Mouse (Mus musculus): ENCODE results near the gene Gm3055. TPM values are rescaled to one million over a fixed set of nuclear protein-coding genes. Genes with fewer than 3 reads are reported as not detected.
"Not testable (repeated sequence)": the region's sequence is repeated elsewhere in the genome, so short reads cannot be mapped to it uniquely, and the experiment has no call there.

Gm3055 gene
- 10.3 and 11.7 TPM in 2 replicates for polyA plus RNA-seq (2015; fragmentation: Nextera tagmentation; extraction: Ambion mirVana)

DNA sequence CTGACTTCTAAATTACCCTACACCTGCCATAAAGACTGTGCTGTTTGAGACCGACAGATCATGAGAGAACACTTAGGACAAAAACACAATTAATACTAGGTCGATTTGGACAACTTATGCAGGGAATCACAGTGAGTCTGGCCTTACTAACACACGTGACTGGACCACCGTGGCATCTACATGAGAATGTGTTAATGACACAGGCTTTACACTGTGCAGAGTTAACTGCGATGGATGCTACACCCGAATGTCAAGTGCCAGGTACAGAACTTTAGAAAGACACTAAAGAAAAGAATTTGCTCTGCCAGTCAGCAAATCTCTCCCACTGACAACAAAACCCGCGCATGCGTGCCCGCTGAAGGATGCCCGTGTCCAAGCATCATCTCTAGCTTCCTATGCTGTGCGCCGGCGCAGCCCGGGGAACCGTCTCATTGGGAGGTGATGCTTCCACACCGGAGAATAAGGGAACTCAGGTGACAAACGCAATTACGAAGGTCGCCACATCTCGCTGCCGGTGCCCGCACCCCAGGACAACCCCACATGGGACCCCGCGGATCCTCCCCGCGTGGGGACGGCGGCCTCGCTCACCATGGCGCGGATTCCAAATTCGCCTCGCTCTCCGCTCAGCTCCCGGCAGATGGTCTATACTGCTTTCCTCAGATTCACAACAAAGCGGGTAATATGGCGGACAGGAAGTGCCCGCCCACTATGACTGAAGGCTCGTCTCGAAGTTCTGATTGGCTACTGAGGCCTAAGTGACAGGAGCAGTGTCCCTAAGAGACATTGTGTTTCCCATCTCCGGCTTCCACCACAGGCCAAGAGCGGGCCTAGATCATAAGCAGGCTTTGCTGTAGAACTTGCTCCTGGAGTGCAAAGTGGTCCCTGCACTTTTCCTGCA, at the start of gene Gm3055:
Gene Gm3055 (minus strand): TSS at position 656 of the 898 bp plus-strand sequence.
- peak; percentile 98 for ATAC-seq (ENCODE audit: low FRiP score, low read depth)
- H3K9ac ChIP-seq: not testable (repeated sequence)

DNA sequence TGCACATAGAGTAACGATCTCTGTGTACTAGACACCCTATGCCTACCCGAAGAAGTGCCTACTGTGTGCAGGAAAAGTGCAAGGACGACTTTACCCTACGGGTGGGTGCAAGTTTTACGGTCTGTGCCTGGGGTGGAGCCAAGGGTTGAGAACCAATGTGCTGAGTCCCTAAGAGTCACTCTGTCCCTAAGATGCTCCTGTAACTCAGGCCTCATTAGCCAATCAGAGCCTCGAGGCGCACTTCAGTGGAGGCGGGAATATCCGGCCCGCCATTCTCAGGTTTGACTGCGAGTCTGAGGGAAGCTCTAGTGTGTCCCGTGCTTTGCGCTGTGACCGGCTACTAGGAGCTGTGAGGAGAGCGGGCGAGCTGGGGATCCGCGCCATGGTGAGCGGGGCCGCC, 40.9 kb upstream of the Gm3055 start, which contains the start of gene Gm4767:
Gene Gm4767 (plus strand): TSS at position 288 of the 400 bp plus-strand sequence.
- H3K9me3 ChIP-seq; ATAC-seq (ENCODE audit: low FRiP score, low read depth); H3K27ac ChIP-seq; H3K4me1 ChIP-seq; H3K9ac ChIP-seq; H3K36me3 ChIP-seq; H3K27me3 ChIP-seq: not testable (repeated sequence)
- 27% methylated on average over 17 of the region's 20 CpGs for WGBS
- peak within 1 kb of the TSS; percentile 32; the same call in 1 of the 2 replicates for H3K4me2 ChIP-seq (replicated peaks)
- H3K4me3 ChIP-seq: peak within 1 kb of the TSS; percentile 24

More for the DNA sequence above, at the start of gene Gm3055:
- H3K4me2 ChIP-seq (replicated peaks); H3K27ac ChIP-seq; H3K9me3 ChIP-seq; H3K4me1 ChIP-seq; H3K4me3 ChIP-seq; H3K36me3 ChIP-seq; H3K27me3 ChIP-seq: not testable (repeated sequence)
- no CpG with 5 or more reads among the region's 43 CpGs for WGBS

GRCm38 (mm10) chr10:81771404-81771777, 430 bp upstream of the Gm3055 start:
- not testable (repeated sequence) for H3K4me1 ChIP-seq; H3K9ac ChIP-seq; H3K36me3 ChIP-seq; H3K4me2 ChIP-seq (replicated peaks); H3K4me3 ChIP-seq; H3K27me3 ChIP-seq; H3K9me3 ChIP-seq; H3K27ac ChIP-seq
- WGBS: no CpG with 5 or more reads among the region's 3 CpGs
- 0 out of 2 replicates have a peak, but pooled peaks have one; percentile 17 for ATAC-seq (ENCODE audit: low FRiP score, low read depth)

DNA sequence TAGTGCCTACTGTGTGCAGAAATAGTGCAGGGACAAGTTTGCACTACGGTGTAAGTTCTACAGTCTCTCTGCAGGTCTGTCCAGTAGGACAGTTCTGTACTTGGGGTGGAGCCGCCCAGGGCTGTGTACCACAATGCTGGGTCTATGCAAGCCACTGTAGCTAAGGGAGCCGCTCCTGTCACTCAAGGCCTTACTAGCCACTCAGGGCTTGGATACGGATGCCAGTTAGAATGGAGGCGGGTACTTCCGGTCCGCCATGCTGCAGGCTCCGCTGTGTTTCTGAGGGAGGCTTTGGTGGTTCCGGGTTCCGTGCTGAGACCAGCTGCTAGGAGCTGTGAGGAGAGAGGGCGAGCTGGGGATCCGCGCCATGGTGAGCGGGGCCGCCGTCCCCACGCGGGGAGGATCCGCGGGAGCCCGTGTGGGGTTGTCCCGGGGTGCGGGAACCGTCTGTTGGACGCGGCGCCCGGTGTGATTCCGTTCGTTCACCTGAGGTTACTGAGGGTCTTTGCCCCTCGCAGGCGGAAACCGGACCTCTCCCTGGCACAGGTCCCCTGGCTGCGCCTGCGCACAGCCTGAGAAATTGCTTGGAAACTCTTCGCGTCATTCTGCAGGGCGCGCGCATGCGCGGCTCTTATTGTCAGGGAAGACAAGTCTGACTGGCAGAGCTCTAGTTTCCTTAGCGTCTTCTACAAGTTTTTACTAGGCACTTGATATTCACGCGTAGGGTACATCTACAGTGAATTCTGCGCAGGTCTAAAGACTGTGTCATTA, 66.2 kb downstream of the Gm3055 start, which contains the start of gene Zfp433:
Gene Zfp433 (plus strand): TSS at position 295 of the 771 bp plus-strand sequence.
- not testable (repeated sequence) for H3K9ac ChIP-seq; H3K27me3 ChIP-seq; H3K4me1 ChIP-seq; H3K27ac ChIP-seq; H3K9me3 ChIP-seq; H3K4me3 ChIP-seq; H3K4me2 ChIP-seq (replicated peaks); H3K36me3 ChIP-seq
- no CpG with 5 or more reads among the region's 46 CpGs for WGBS
- peak; percentile 99 for ATAC-seq (ENCODE audit: low FRiP score, low read depth)

Other genes with a start within 250 kb of the Gm3055 start
- 1.6 and 1.9 TPM in 2 replicates for gene Gna15, start 246.9 kb downstream of the Gm3055 start, polyA plus RNA-seq (2015; fragmentation: Nextera tagmentation; extraction: Ambion mirVana)
- gene Gna11, start 226.0 kb downstream of the Gm3055 start, polyA plus RNA-seq (2015; fragmentation: Nextera tagmentation; extraction: Ambion mirVana): 89.8 and 89.9 TPM in 2 replicates
- 477 and 492 TPM in 2 replicates for gene Aes, start 211.7 kb downstream of the Gm3055 start, polyA plus RNA-seq (2015; fragmentation: Nextera tagmentation; extraction: Ambion mirVana)
- 68.8 and 69.8 TPM in 2 replicates for gene Tle2, start 196.6 kb downstream of the Gm3055 start, polyA plus RNA-seq (2015; fragmentation: Nextera tagmentation; extraction: Ambion mirVana)
- 13.8 and 18.4 TPM in 2 replicates for gene Tle6, start 170.1 kb downstream of the Gm3055 start, polyA plus RNA-seq (2015; fragmentation: Nextera tagmentation; extraction: Ambion mirVana)
- 1.3 and 1.5 TPM in 2 replicates for gene BC025920, start 164.9 kb downstream of the Gm3055 start, polyA plus RNA-seq (2015; fragmentation: Nextera tagmentation; extraction: Ambion mirVana)
- 60.3 and 61.9 TPM in 2 replicates for gene Sirt6, start 143.4 kb downstream of the Gm3055 start, polyA plus RNA-seq (2015; fragmentation: Nextera tagmentation; extraction: Ambion mirVana)
- 11.6 and 12.1 TPM in 2 replicates for gene Ankrd24, start 142.6 kb downstream of the Gm3055 start, polyA plus RNA-seq (2015; fragmentation: Nextera tagmentation; extraction: Ambion mirVana)
- gene Gm10778, start 122.1 kb downstream of the Gm3055 start, polyA plus RNA-seq (2015; fragmentation: Nextera tagmentation; extraction: Ambion mirVana): 5.1 and 5.3 TPM in 2 replicates
- gene Zfp433, start 66.3 kb downstream of the Gm3055 start, polyA plus RNA-seq (2015; fragmentation: Nextera tagmentation; extraction: Ambion mirVana): 15.2 and 16.1 TPM in 2 replicates
- 4.6 and 5.7 TPM in 2 replicates for gene Gm4767, start 41.0 kb upstream of the Gm3055 start, polyA plus RNA-seq (2015; fragmentation: Nextera tagmentation; extraction: Ambion mirVana)
- gene Gm32687, start 92.8 kb upstream of the Gm3055 start, polyA plus RNA-seq (2015; fragmentation: Nextera tagmentation; extraction: Ambion mirVana): 11.4 and 11.6 TPM in 2 replicates
- gene Zfp781, start 159.3 kb upstream of the Gm3055 start, polyA plus RNA-seq (2015; fragmentation: Nextera tagmentation; extraction: Ambion mirVana): 2.9 and 3.9 TPM in 2 replicates

Data from limb, embryonic 13.5 days (tissue).